Mouse (Mus musculus) cortical plate, adult 2 months (tissue): ENCODE results near the gene Kcnj10. TPM values are rescaled to one million over a fixed set of nuclear protein-coding genes. Genes with fewer than 3 reads are reported as not detected.
A peak's percentile ranks its signal among the peaks of the same experiment; 100 is the strongest.

Experiments used
- H3K27ac ChIP-seq: fragments of 200-500 bp; 2 replicates; pipeline ENCODE4 v1.5.1; 2012; ENCODE audit warnings: low read length, control low read depth, inconsistent platforms; ENCODE audit not compliant: insufficient read depth
- H3K4me1 ChIP-seq: fragments of 200-500 bp; 2 replicates; pipeline ENCODE4 v1.6.1; 2011; ENCODE audit warnings: low read length; ENCODE audit not compliant: control insufficient read depth, insufficient read depth
- H3K4me3 ChIP-seq: fragments of 200-500 bp; 2 replicates; pipeline ENCODE4 v1.5.1; 2011; ENCODE audit warnings: mild to moderate bottlenecking, low read length, control low read depth; ENCODE audit not compliant: insufficient read depth
- CTCF ChIP-seq: fragments of 200-500 bp; IDR thresholded peaks from 2 replicates; pipeline ENCODE4 v1.5.1; 2011; ENCODE audit warnings: mild to moderate bottlenecking, control low read depth, low read length; ENCODE audit not compliant: insufficient read depth; ENCODE audit errors: extremely low read depth
- POLR2A ChIP-seq: fragments of 200-500 bp; IDR thresholded peaks from 2 replicates; pipeline ENCODE4 v1.6.1; 2011; ENCODE audit warnings: mild to moderate bottlenecking, low read length, control low read depth; ENCODE audit not compliant: insufficient read depth; ENCODE audit errors: extremely low read depth
- polyA plus RNA-seq: library from polyadenylated mRNA; depleted of rRNA; stranded (reverse); fragments of >200 nt; gene quantifications from 2 replicates; pipeline ENCODE4 v1.2.3, GENCODE M21; 2012

Kcnj10 gene
- polyA plus RNA-seq, 1 experiment = 102 TPM

DNA sequence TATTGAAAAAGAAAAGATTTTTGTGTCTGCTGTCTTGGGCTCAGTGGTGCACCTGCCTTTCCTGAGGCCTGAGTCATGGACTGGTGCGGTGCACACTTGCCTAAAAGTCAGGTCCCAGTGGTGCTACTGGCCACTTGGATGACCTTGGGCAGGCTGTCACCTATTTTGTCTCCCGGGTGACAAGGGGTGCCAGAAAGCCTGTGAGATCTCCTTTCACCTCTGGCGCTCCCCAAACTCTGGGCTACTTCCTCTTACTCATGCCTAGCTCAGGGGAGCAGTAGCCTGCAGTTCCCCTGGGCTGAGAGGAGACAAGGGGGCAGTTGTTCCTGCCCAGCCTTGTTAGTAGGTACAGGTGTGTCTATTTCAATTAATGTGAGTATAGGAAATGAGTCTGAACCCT is 38.7 kb upstream of the Kcnj10 start:
- H3K27ac ChIP-seq = 0 out of 2 replicates have a peak overlapping the region, but pooled peaks have one; percentile 8
- TF ChIP-seq CTCF (no peak), POLR2A (no peak)
- no peak overlapping the region for H3K4me3 ChIP-seq

DNA sequence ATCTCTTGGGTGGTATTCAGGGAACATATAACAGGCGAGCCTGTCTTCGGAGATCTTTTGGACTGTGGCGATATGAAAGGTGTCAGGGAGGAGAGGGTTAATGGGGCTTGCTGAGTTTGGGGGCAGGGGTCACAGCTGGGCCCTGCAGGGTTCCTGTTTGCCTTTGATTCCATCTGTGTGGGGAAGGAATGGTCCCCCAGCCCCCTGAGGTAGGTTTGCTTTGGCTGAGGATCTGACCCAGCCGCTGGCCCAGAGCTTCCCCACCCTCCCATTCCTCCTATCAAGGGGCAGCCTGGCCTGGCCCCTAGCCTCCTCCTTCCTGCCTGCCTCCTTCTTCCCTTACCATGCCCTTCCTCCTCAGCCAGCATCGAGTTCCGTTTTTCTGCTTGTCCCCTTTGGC is 38.2 kb upstream of the Kcnj10 start:
- no peak for TF ChIP-seq CTCF
- TF ChIP-seq POLR2A = no peak
- no peak overlapping the region for H3K4me3 ChIP-seq
- H3K27ac ChIP-seq = no peak overlapping the region
- peaks cover 6% of the 10 kb centered on the region for H3K4me1 ChIP-seq

More for the DNA sequence above, 38.7 kb upstream of the Kcnj10 start:
- H3K4me1 ChIP-seq = peaks cover 8% of the 10 kb centered on the region

DNA sequence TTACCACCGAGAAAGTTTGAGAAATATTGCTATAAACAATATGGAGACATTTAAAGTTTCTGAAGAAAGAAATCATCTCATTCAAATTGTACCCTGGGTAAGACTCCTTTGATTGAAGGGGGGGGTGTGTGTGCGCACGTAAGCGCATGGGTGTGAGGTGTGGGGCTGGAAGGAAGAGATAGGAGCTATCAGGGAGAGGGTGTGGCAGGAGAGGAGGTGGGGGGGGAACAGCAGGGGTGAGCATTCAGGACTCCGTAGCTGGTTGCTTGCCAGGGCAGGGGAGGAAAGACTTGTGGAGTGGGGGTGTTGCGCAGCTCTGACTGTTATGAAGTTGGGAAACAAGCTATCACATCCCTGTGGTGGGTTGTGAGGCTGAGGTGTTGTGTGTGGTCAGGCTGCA is 36.6 kb upstream of the Kcnj10 start:
- Histone ChIP-seq H3K4me1 (peaks cover 6% of the 10 kb centered on the region), H3K4me3 (no peak overlapping the region), H3K27ac (peak overlapping the region; percentile 19; the same call in 1 of the 2 replicates)
- TF ChIP-seq CTCF (no peak), POLR2A (no peak)

DNA sequence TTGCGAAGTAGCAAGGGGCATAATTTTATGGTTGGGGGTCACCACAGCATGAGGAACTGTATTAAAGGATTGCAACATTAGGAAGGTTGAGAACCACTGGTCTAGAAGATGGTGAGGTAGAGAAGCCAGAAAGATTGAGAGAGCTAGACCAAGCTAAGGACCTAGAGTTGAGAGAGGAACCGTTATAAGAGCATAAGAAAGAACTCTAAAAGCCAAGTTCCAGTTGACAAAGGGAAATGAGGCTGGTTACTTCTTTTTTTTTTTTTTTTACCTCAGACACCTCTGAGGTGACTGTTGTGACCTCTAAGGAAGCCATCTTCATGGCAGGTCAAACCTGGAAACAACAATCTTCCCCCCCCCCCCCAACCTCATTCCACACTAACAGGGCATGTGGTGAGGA is 35.9 kb upstream of the Kcnj10 start:
- Histone ChIP-seq H3K4me3 (no peak overlapping the region), H3K27ac (no peak overlapping the region), H3K4me1 (peaks cover 7% of the 10 kb centered on the region)
- TF ChIP-seq POLR2A = no peak
- TF ChIP-seq CTCF = no peak

DNA sequence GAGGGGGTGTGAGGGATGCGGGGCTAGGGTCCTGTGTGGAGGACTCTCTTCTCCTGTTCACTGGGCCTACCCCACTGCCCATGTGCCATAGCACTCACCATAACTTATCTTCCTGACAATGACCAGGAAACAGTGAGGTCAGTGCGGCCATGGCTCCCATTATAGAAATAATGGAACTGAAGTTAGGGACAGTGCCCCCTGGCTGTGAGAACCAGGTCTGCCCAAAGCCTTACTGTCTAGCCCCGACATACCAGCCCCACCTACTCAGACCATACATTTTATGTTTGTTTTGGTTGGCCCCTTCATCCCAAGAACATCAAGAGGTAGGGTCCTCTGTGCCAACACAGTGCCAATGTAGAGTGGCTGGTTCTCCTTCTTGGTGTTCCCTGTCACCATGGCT is 35.4 kb upstream of the Kcnj10 start:
- Histone ChIP-seq H3K27ac (no peak overlapping the region), H3K4me1 (peaks cover 7% of the 10 kb centered on the region), H3K4me3 (no peak overlapping the region)
- TF ChIP-seq CTCF = no peak
- TF ChIP-seq POLR2A = no peak

DNA sequence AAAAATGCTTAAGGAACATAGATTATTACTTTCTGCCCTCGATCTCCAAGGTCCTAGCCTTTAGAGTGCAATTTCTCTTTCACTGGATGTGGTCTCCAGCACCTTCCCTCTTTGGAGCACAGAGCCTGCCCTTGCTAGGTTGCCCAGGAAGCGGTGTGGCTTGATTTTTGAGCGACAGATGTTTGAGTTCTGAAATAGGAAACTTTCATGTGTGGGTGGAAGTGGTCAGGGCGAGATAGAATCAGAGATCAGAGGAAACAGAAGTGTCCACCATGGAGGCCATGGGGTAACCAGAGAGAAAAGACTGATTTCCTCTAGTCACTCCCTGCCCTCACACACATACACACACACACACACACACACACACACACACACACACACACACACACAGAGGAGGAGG is 34.8 kb upstream of the Kcnj10 start:
- Histone ChIP-seq H3K4me3 (no peak overlapping the region), H3K27ac (no peak overlapping the region; the same call in 1 of the 2 replicates), H3K4me1 (peaks cover 7% of the 10 kb centered on the region)
- no peak for TF ChIP-seq POLR2A
- no peak for TF ChIP-seq CTCF

DNA sequence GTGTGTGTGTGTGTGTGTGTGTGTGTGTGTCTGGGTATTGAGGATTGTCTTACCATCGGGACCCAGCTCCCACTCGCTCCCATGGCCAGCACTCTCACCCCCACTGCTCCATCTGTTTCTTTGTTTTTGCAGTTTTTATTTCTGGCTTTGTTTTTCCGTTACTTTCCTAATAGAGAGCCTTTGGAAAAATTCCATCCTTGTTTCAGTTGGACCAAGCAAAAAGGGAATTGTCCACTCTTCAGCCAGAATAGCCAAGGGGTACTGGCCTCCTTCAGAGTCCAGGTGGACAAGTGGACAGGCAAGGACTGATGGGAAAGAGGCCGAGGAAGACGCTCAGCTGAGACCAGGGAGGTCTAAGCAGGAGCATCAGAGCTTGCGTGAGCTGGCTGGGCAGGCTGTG is 34.1 kb upstream of the Kcnj10 start:
- TF ChIP-seq POLR2A (no peak), CTCF (no peak)
- Histone ChIP-seq H3K27ac (peak overlapping the region; percentile 5; the same call in 1 of the 2 replicates), H3K4me1 (peaks cover 7% of the 10 kb centered on the region), H3K4me3 (no peak overlapping the region)

DNA sequence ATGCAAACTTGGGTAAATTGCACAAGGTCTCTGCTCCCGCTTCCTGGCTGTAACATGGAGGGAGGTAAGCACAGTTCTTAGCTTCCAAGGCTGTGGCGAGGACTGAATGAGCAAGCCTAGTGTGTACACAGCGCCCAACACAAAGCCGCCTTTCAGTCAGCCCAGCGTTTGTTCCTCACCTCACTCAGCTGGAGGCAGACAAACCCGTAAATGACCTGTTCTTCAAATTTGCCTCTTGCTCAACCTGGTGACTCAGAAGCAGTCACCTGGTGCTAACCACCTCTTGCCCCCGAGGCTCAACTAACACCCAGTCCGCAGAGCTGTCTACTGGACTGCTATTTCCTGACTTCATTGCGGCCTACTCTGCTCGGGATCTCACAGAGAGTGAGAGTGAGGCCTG is 33.1 kb upstream of the Kcnj10 start:
- peaks cover 7% of the 10 kb centered on the region for H3K4me1 ChIP-seq
- H3K4me3 ChIP-seq = no peak overlapping the region
- H3K27ac ChIP-seq = peak overlapping the region; percentile 5; the same call in 1 of the 2 replicates
- TF ChIP-seq CTCF = no peak
- no peak for TF ChIP-seq POLR2A

DNA sequence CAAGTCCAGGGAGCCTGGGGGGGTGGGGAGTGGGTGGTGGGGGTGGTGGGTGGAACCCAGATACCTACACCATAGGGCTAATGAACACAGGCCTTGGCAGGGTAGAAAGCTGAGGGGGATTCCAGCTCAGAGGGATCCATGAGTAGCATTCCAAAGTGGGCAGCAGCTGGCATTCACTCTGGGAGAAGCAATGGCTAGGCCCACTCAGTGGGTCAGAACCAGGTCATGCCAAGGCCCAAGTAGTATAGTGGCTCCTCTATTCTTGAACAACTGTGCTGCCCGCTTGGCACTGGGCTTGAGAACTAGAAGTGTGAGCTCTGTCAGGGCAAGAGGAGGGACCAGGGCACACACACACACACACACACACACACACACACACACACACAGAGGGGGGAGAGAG is 32.6 kb upstream of the Kcnj10 start:
- Histone ChIP-seq H3K4me1 (peaks cover 7% of the 10 kb centered on the region), H3K4me3 (no peak overlapping the region), H3K27ac (no peak overlapping the region)
- TF ChIP-seq CTCF (no peak), POLR2A (no peak)

DNA sequence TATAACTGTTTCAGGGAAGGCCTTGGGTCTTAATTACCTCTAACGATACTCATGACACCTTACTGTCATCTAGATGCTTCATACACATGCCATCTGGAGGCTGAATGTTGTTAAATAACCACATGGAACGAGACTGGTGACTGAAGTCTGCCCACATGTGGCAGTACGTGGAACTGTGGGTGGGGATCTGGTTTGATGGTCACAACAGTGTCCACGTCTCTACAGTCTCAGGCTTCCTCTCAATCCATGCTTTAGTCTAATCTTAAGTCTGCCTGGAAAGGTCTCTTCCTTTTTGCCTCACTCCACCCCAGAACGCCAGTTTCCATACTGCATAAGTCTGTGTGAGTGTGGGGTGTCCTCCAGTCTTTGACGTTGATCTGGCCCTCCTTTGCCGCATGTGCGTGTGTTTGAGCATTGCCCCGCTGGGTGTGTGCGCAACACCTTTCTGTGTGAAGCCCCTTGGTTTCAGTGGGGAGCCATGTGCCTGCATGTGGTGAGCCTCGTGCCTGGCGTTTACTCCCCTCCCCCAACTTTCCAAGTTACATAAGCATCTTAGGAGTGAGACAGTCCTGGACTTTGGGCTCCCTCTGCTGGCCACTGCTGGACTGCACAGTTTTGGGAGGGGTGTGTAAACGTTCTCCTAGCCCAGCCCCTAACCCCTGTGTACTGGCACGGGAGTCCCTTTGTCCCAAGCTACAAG is 31.2 kb upstream of the Kcnj10 start:
- 0 out of 2 replicates have a peak, but pooled peaks have one; percentile 47 for TF ChIP-seq POLR2A
- peak; percentile 99 for TF ChIP-seq CTCF
- peak overlapping the region; percentile 15 for H3K4me3 ChIP-seq
- peak overlapping the region; percentile 96 for H3K27ac ChIP-seq
- peaks cover 7% of the 10 kb centered on the region for H3K4me1 ChIP-seq
